Mouse (Mus musculus) spleen, adult 2 months (tissue): ENCODE results near the gene Zcchc2. TPM values are rescaled to one million over a fixed set of nuclear protein-coding genes. Genes with fewer than 3 reads are reported as not detected.
A peak's percentile ranks its signal among the peaks of the same experiment; 100 is the strongest.

Source experiments
- DNase-seq, 2 experiments: peaks; one replicate each; pipeline versions ENCODE4 v3.0.0 to v3.0.0-alpha.2; 2012 to 2021; ENCODE audit warnings: low spot score in 2 of 2, low read depth in 1 of 2
- H3K27ac ChIP-seq: fragments of 200-500 bp; 2 replicates; pipeline ENCODE4 v1.5.1; 2012; ENCODE audit warnings: low read length, inconsistent platforms; ENCODE audit not compliant: insufficient read depth
- H3K27me3 ChIP-seq: fragments of 200-500 bp; 2 replicates; pipeline ENCODE4 v1.6.1; 2012; ENCODE audit warnings: mild to moderate bottlenecking, moderate library complexity, low read length, inconsistent platforms; ENCODE audit not compliant: control insufficient read depth, insufficient read depth
- H3K36me3 ChIP-seq: fragments of 200-500 bp; 2 replicates; pipeline ENCODE4 v1.6.1; 2012; ENCODE audit warnings: mild to moderate bottlenecking, low read length, inconsistent platforms; ENCODE audit not compliant: control insufficient read depth, insufficient read depth
- H3K4me1 ChIP-seq: fragments of 200-500 bp; 2 replicates; pipeline ENCODE4 v1.6.1; 2011; ENCODE audit warnings: inconsistent platforms; ENCODE audit not compliant: control insufficient read depth, insufficient read depth, insufficient read length
- H3K4me3 ChIP-seq: fragments of 200-500 bp; 2 replicates; pipeline ENCODE4 v1.5.1; 2011; ENCODE audit warnings: mild to moderate bottlenecking, inconsistent platforms; ENCODE audit not compliant: insufficient read depth, insufficient read length; ENCODE audit errors: extremely low read depth
- CTCF ChIP-seq: fragments of 200-500 bp; IDR thresholded peaks from 2 replicates; pipeline ENCODE4 v1.5.1; 2011; ENCODE audit warnings: mild to moderate bottlenecking, inconsistent platforms; ENCODE audit not compliant: insufficient read depth, insufficient read length, insufficient replicate concordance; ENCODE audit errors: extremely low read depth
- POLR2A ChIP-seq: fragments of 200-500 bp; IDR thresholded peaks from 2 replicates; pipeline ENCODE4 v1.6.1; 2011; ENCODE audit warnings: low read depth, low read length, inconsistent platforms
- WGBS: fragments of 180-500 bp; shearing (Covaris S2); methylation state at CpG from one replicate; pipeline ENCODE4 v1.1.7; 2018; 5-methylcytosine and 5-hydroxymethylcytosine counted together
- polyA plus RNA-seq: library from polyadenylated mRNA; depleted of rRNA; stranded (reverse); fragments of >200 nt; gene quantifications from 2 replicates; pipeline ENCODE4 v1.2.3, GENCODE M21; 2012

Gene Zcchc2
- polyA plus RNA-seq, 1 experiment = 16.9 TPM

DNA sequence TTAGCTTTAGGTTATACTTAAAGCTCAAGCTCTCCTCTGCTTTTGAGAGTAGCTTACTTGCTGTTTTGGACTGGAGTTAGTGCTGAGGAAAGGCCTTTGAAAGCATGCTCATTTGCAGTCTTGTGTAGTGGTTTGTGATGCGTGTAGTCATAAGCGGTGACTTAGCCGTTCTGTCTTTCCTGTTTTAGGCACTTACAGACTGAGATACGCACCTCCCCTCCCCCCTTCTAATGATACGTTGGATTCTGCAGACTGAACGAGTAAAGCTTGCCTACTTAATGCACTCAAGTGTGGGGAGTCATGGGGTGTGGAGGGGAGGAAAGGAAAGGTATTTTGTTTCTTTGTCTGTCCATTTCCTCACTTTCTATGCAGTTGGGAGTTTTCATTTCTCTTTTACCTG, 41.7 kb downstream of the Zcchc2 start:
- no peak for DNase-seq
- H3K4me3 ChIP-seq = no peak overlapping the region
- H3K36me3 ChIP-seq = peaks cover 19% of the 10 kb centered on the region
- H3K4me1 ChIP-seq = peaks cover 17% of the 10 kb centered on the region
- no peak for TF ChIP-seq POLR2A
- TF ChIP-seq CTCF = no peak
- no peaks in the 10 kb centered on the region for H3K27me3 ChIP-seq
- 30% methylated on average over 6 of the region's 6 CpGs for WGBS
- no peak overlapping the region for H3K27ac ChIP-seq

- DNase-seq = no peak
- Histone ChIP-seq H3K4me1 (peaks cover 17% of the 10 kb centered on the region), H3K27me3 (no peaks in the 10 kb centered on the region), H3K36me3 (peaks cover 4% of the 10 kb centered on the region; the same call in 1 of the 2 replicates), H3K27ac (no peak overlapping the region), H3K4me3 (no peak overlapping the region)
- TF ChIP-seq CTCF (no peak), POLR2A (no peak)
- WGBS = 74% methylated on average over 7 of the region's 7 CpGs
Observed at GRCm38 (mm10) chr1:106034776-106035175, 44.6 kb downstream of the Zcchc2 start.

DNA sequence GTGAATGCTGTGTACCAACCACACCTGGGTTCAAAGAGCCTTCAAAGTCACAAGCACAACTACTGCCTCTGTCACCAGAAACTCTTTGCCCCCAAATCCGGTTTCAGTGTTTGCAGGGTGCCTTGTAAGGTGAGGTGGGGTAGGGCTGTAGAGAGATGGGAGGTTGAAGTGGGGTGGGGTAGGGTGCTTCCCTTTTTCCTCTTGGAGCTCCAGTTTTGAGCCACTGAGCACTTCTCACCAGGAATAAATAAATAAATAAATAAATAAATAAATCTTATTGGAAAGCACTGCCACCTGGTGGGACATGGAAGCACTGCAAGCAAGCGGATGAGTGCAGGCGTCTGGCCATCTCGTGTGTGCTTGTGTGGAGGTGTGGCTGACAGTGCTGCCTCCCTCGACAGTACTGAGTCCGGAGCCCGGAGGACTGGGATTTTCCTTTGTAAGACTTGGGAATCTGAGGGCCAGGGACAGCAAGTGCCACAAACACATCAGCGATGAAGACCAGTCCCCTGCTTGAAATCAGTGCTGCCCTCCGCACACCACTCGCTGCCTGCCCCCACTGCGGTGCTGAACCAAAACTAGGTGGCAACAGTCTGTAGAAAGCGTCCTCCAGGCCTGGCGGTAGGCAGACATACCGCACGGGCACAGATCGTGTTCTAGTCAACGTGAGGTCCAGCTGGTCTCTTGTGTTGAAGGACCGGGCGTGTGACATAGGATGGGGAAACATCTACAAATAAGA, 46.8 kb downstream of the Zcchc2 start:
- H3K27me3 ChIP-seq = no peaks in the 10 kb centered on the region

DNA sequence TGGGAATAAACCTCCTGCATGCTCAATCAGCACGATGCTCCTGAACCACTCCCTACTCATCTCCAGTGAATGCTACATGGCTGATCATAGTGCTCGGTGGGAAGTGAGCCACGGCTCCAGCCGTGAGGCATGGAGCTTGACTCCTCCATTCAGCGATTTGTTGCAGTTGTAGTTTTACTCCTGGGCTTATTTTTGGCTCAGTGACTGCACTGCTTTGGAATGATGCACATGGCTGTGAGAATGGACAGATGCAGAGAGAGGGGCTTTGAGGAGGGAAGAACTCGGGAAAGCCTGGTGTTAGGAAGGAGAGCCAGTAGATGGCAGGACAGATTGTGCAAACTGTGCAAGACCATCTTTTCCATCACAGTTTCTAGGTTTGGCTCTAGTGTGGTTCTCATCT, 49.1 kb downstream of the Zcchc2 start:
- TF ChIP-seq CTCF = no peak
- no peak for TF ChIP-seq POLR2A
- WGBS = 92% methylated on average over 6 of the region's 6 CpGs
- Histone ChIP-seq H3K4me1 (no peaks in the 10 kb centered on the region), H3K36me3 (no peaks in the 10 kb centered on the region; the same call in 1 of the 2 replicates), H3K27ac (no peak overlapping the region), H3K27me3 (no peaks in the 10 kb centered on the region), H3K4me3 (no peak overlapping the region)
- DNase-seq = no peak

More for the DNA sequence above, 46.8 kb downstream of the Zcchc2 start:
- Histone ChIP-seq H3K4me3 (no peak overlapping the region), H3K27ac (no peak overlapping the region), H3K4me1 (peaks cover under 1% of the 10 kb centered on the region; the same call in 1 of the 2 replicates), H3K36me3 (no peaks in the 10 kb centered on the region)
- WGBS = 65% methylated on average over 19 of the region's 19 CpGs
- DNase-seq = peak in 1 of 2 experiments; percentile 31
- TF ChIP-seq POLR2A (no peak), CTCF (peak; percentile 60; the same call in 1 of the 2 replicates)

- no peaks in the 10 kb centered on the region for H3K4me1 ChIP-seq
- 87% methylated on average over 4 of the region's 4 CpGs for WGBS
- H3K27me3 ChIP-seq = no peaks in the 10 kb centered on the region
Observed at GRCm38 (mm10) chr1:106040271-106040670, 50.1 kb downstream of the Zcchc2 start.

GRCm38 (mm10) chr1:106042221-106042620, 52.0 kb downstream of the Zcchc2 start:
- no peaks in the 10 kb centered on the region for H3K4me1 ChIP-seq
- H3K27ac ChIP-seq = no peak overlapping the region
- no peaks in the 10 kb centered on the region for H3K27me3 ChIP-seq
- WGBS = 86% methylated on average over 9 of the region's 9 CpGs
- DNase-seq = no peak
- no peak for TF ChIP-seq CTCF
- no peak for TF ChIP-seq POLR2A
- no peaks in the 10 kb centered on the region; the same call in 1 of the 2 replicates for H3K36me3 ChIP-seq
- H3K4me3 ChIP-seq = no peak overlapping the region

More at GRCm38 (mm10) chr1:106040271-106040670, 50.1 kb downstream of the Zcchc2 start:
- H3K27ac ChIP-seq = no peak overlapping the region
- DNase-seq = no peak
- TF ChIP-seq POLR2A (no peak), CTCF (no peak)
- H3K36me3 ChIP-seq = no peaks in the 10 kb centered on the region; the same call in 1 of the 2 replicates
- H3K4me3 ChIP-seq = no peak overlapping the region
